Mouse (Mus musculus) heart, adult 8-10 months (tissue): ENCODE measurements at regions not wholly inside any gene's neighbourhood (a gene's known extent, or its start where the extent isn't known, plus 50 kb on each side); places are given as distances from the start of the nearest gene placed in this dataset.

Experiments used
- DNase-seq: peaks from one replicate; pipeline ENCODE4 v3.0.0; 2022; ENCODE audit warnings: low spot score

DNA sequence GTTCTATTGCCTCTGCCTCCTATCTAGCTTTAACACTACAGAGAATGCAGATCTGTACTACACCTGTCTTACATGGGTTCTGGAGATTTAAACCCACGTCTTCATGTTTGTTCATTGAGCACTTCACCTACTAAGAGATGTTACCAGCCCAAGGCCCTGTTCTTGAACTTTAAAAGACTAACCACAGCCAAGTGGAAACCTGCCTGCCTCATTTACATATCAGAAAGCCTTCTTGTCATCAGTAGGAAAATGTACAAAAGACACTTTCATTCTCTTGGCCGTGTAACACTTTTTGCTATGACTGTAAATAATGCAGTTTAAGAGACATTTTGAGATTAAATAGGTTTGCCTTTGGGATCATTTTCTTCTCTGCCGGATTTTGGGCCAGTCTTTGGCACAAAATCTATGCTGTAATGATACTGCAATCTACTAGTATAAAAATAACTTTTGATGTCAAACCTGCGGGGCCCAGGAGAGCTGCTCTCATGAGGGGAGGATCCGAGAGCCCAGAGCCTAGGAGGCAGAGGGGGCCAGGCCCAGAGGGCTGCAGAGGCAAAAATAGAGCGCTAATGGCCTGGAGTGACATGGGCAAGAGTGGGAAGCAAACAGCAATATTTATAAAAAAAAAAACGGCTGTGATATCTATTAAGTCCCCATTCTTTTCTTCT, 318.4 kb upstream of the Myo3a start:
- DNase-seq, result peak; percentile 31

DNA sequence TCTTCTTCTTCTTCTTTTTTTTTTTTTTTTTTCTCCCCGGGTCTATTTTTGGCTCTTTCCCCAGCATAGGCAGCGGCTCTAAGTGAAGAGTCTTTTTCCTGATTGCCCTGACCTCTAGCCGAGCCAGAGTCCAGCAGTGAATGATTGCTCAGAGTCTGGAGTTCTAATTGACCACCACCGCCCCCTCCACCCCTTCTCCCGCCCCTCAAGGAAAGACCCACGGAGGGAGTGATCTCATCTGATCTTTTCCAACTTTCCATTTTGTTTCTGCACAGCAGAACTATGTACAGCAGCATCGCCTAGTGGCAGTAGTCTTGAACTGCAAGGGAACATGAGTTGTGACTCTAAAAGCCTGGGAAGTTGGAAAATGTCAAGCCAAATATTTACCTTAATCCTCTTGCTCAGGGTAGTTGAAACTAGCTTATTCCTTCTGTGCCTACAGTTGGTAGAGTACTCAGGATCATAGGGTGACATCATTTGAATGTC, 317.8 kb upstream of the Myo3a start:
- DNase-seq, result peak; percentile 67

DNA sequence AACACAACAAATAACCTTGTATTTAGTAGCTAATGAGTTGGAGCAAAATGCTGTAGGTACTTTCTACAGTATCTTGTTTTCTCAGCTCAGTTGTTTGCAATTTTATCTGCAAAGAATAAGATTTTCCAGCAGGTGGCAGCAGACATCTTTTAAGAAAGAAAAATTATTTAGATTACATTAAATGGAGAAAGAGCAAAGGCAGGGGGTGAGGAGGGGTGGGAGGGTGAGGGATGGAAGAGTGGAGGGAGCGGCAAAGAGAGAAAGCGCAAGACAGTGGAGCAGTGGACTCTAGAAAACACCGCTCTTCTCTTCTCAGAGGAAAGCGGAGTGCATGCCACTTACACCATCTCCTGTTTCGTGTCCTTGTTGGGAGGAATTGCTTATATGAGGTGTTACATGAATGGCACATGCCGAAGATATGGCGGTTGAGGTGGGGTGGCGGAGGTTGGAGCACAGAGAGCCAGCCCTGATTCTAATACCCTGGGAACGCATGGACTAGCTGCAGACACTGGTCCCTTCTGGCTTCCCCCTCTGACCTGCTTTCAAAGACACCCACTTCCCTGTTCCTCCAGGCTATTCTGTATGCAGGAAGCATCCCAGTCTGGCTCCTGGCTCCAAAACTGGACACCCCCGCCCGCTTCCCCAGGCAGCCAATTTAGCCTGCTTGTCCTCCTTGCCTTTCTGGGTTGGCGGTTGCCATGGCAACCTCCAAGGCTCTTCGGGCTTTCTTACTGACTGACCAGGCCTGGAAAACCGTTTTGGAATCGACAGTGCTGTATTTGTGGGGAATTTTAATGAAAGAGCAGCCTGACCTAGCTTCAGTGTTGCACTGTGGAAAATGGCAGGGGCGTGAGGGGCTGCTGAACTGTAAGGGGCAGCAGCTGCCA, 309.3 kb upstream of the Myo3a start:
- DNase-seq, result no peak

DNA sequence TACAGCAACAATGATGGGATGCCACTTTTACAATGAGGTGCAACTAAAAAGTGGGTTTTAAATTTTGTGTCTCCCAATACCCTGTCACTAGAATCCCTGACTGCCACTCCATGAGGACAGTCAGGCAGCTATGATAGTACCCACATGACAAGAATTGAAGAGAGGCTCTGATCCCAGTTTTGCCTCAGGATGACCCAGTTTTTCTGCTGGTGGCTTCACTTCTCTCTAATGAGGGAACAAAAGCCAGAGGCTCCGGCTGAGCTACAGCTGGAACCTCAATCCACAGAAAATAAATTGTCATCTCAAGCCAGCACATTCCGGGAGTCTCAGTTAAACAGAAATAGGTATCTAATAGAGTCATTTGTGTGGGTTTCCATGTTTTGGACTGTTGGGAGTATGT, 308.2 kb upstream of the Myo3a start:
- DNase-seq, result no peak

DNA sequence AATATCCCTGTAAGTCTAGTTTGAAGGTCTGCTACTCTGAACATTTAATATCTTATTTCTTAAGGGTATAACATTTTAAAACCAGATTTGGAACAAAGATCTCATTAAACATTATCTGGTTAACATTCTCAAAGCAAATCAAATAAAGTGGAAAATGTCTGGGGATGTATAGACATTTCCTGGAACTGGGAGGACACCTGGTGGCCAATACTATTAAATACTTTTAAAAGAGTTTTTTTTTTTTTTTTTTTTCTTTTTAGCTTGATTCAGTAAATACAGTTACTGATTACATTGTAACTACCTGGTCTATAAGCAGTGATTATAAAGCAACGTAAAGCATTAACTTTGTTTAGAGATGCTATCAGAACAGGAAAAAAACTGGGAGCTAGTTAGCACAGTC, 299.6 kb upstream of the Myo3a start:
- DNase-seq, result no peak

DNA sequence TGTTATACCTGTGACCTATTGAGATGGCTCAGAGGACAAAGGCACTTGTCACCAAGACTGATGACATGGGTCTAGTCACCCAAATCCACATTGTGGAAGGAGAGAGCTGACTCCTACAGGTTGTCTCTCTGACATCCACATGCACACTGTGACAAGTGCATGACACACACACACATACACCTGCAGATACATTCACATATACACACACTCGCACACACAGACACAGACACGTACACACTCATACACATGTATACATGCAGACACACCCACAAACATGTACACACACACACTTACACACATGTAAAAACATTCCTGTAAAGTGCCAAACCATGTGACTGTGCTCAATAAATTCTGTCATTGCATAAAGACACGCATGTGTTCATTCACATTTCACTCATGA, 287.3 kb upstream of the Myo3a start:
- DNase-seq, result no peak

DNA sequence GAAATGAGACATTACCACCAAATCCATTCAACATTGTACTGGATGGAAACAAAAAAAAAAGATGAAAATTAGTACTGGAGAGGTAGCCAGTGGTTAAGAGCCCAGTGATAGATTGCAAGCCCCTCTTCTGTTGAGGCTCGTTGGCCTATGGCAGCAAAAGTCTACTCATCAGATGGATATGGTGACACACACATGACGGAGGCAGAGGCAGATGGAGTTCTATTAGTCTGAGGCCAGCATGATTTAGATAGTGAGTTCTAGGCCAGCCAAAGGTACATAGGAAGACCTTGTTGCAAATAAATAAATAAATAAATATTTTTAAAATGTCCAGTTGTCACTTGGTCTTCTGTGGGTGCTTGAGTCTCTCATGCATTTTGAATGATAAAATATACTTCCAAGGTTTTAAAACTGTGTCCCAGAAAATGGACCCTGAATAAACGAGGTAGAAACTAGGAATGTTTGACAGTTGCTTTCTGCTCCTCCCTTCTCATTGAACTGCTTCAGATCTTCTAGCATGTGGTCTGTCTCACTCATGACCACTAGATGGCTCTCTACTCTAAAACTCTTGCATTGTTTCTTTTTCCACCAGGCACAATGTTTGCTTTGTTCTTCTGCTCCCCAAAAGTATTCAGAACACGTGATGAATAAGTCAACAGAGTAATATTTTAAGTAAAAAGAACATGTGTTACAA, 286.4 kb upstream of the Myo3a start:
- DNase-seq, result peak; percentile 38

DNA sequence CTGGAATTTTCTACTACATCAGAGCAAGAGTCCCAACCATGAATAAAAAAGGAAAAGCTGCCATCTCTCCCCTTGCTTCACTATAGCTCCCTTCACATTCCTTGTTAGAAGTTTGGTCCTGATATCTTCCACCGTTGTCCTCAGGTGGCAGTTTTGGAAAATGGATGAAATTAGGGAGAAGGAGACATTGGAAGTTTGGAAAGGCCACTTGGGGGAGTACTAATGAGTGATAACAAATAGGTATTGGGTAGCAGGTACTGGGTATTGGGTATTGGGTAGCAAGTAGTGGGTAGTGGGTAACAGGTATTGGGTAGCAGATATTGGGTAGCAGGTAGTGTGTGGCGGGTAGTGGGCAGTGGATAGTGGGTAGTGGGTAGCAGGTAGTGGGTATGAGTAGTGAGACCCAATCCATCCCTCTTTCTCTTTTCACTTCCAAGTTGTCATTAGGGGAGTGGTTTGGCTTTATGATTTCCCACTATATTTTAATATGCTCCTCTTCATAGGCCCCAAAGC, 285.8 kb upstream of the Myo3a start:
- no peak for DNase-seq

DNA sequence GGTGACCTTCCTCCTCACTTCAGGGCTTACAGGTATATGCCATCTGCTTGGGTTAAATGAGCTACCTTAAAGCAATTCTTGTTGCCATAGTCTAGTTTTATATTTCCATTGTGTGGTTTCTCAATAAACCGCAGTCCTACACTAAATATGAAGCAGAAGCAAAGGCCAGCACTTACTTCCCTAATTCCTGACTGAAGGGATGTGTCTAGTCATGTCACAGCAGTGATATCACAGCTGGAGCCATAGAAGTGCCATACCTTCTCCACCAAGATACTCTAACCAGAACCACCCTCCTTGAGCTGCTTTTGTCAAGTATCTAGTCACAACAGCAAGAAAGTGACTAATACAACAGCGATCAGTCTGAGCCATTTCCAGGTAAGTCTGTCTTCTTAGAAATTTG, 283.6 kb upstream of the Myo3a start:
- no peak for DNase-seq

DNA sequence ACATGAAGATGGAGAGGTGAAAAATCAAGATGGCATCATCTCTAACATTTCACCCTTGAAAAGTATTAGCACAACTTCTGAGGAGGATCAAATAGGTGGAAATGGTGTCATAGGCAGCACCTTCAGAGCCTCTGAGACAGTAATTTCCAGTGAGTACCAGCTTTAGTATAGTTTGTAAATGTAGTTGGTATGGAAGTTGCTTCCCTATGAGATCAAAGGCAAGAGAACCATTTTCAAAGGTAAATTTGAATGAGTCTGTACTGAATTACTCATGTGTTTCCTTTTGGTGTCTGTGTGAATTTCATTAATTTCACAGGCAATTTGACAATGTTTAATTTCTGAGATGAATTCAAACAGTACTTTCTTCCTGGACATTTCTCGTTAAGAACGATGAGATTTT, 280.8 kb upstream of the Myo3a start:
- no peak for DNase-seq

DNA sequence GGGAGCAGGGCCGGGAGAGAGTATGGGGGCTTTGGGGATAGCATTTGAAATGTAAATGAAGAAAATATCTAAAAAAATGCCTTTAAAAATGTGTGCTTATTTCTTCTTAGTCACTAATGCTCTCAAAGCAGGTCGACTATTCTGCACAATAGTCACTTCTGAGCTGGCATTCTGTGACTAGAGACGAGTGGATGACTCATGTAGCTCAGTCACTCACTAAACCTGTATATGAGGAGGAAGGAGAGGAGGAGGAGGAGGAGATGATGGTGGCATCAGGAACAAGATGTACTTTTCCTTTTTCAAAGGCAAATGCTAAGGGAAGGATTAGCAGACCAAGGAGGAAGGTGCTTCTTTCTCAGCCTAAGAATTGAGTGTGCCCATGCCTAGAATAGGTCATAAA, 276.0 kb upstream of the Myo3a start:
- no peak for DNase-seq

DNA sequence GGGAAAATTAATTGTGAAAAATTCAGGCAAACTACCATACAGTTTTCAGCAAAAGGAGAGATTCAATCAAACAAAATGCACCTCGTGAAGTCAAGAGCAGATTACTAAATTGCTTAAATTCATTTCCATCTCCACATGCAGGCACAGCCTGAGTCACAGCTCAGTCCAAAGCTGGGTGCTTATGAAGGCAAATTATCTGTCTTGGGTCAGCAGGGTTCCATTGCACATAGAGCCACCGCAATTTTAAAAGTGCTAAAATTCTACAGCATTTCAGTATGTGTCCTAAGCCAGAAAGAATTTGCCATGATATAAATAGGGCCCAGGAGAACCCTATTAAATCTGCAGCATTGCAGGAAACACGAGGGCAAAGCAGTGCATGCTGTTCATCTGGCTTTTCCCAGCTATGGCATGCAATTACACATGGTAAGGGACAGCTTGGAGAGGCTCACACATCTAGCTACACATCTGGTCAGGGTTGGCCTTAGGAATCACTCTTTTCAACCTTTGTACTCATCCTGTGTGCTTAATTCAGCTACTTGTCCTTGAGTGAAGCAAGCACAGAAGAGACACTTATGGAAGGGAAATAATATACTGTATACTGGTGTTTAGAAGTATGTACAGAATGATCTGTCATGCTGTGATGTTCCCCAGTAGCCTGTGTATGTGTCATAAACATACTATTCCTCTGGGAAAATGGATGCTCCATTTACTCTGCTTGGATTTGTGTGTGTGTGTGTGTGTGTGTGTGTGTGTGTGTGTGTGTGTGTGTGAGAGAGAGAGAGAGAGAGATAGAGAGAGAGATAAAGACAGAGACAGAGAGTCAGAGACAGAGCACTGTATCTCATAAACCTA, 271.0 kb upstream of the Myo3a start:
- DNase-seq, result no peak

DNA sequence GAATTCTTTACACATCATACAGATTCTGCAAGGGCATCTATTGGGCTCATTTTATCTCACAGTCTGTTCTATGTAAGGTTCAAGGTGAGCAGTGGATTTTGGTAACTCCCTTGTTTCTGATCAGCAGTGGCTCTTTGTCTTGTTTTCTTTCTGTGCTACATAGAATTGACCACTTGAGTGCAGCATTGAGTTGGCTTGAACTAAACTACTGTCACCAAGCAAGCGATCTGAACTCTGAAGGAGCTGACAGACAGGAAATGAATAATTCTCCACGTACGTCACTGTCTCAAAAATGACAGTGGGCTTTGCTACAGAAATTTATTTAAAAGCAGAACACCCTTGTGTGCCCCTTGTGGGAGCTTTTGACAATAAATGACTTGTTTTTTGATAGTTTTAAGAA, 268.9 kb upstream of the Myo3a start:
- DNase-seq, result peak; percentile 37

DNA sequence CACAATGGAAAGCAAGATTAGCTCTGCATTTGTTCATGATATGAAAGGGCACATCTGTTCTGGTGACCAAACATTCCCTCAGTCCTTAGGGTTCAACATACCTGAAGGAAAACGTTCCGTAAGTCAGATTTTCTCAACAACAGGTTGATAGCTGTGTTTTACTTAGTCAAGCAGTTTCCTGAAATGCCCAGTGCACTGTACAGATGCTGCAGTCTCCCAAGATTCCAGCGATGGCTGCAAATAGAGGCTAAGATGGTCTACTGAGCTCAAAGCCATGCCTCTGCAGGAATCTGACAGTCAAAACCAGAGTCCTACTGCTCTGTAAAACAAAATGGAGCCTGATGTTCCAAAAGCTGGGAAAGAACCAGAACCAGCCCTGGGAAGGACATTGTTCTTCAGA, 268.5 kb upstream of the Myo3a start:
- no peak for DNase-seq

DNA sequence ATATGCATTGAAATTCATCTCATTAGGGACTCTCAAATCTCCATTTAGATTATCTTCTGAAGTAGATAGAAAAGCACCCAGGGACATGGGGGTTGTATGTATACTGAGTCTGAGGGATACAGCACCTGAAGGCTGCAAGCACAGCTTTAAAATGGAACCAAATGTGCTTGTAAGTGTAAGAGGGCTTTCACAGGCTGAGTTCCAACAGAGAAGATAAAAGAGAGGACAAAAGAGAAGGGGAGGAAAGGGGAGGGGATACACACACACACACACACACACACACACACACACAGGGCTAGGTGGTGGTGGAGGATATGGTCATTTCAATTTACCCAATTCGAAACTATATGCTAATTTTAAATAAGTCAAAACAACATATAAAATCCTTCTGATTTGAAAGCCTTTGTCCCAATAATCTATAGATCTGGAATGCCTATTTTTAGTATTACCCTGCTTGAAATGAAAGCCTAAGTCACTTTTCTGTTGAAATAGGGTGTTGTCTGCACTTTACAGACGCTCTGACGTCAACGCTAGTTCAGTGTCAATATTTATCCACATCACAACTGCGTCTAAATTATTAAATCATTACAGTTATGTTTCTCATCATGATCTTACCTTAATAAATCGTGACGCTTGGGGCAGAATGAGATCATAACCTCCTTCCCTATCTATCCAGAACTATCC, 263.8 kb upstream of the Myo3a start:
- DNase-seq, result no peak

DNA sequence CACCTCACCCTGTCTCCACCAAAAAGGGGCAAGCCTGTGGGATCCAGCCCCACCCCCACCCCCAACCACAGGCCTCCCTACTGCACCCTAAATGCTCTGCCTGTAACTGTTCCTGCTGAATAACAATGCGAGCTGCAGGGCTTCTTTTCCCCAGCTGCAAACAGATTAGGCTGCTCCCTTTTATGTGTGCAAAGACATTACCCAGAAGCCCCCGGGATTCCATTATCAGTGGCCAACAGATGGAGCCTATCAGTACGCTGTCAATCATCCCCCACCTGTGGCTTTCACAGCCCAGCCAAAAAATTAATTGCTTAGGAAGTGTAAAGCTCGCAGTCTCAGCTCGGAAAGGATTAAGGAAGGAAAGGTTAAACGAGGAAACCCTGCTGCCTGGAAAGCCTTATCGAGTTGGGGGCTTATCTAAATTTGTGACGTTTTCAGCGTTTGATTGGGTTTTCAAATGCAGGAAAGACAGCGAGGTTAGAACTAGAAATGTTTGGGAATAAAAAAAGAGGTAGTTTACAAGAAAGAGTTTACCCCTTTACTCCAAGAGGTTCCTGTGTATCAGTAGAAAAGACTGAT, 263.2 kb upstream of the Myo3a start:
- no peak for DNase-seq

DNA sequence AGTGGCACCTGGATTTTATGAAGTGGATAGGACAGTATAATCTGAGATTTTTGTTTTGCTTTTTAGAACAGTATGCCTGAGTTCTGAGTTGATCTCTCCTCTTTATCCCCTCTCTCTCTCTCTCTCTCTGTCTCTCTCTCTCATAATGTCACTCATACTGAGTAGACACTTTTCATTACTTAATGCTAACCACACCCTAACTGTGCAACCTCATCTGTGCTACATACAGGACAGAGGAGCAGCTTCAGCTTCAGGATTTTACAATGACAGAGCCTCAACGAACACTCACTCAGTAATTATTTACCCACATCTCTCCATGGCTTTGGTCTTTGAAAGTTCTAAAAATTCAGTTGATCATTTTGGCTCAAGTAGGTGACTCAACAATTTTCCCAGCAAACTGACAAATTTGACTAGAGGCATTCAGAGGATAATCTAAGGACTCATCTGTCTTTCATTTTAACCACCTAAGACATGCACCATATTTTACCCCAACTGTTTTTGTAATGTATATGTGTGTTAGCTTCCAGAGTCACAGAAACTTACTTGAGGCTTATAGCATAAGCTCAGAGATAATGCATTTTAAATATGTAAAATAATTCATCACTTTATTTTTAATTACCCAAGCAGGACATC, 256.4 kb upstream of the Myo3a start:
- no peak for DNase-seq

DNA sequence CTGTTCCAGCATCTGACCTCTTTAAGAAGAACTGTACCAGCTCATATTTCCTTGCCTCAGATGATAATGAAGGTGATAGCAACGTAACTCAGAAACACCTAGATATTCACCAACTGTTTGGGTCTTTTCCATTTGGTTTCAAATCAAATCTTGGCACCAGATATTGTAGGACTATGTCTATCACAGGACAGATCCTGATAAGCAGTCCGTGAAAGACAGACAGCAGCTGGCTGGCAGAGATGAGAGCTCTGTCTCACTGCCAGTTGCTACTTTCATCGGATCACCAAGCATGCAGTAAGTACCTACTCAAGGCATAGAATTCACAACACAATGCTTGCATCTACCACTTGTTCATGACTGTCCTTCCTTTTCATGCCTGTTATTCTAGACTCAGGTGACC, 252.7 kb upstream of the Myo3a start:
- no peak for DNase-seq

DNA sequence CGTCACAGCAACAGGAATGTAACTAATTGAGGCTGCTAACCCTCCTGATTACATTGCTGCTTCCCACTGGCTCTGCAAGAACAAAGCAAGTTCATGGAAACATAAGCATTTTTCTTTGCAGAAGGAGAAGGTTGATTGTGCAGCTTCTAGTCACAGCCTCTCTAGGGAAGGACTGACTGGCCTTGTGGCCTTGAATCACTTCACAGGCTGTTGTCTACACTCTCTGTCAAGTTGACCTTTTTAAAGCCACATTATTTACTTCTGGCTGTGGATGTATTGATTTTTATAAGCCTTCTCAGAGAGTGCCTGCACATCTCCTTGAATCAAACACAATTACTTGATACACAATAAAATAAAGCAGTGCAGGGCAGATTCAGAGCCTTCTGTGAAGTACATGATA, 251.8 kb upstream of the Myo3a start:
- DNase-seq, result no peak

DNA sequence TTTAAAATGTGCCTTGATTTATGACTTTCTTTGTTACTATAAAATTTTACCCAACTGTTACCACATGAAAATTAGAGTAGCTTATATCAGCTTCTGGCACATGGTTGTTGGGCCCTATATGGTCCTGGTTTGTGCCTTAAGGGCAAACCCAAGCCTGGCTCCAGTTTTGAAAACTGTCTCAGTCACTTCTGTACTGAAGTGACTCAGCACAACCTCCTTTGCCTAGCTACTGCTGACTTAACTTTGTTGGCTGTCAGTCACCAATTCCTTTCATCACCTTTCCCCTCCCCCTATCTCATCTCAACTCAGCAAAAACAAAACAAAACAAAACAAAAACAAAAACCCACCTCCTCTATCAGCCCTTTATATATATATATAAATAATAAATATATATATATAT, 251.0 kb upstream of the Myo3a start:
- DNase-seq, result no peak
